Mouse (Mus musculus): ENCODE results near the gene Pdss1. TPM values are rescaled to one million over a fixed set of nuclear protein-coding genes. Genes with fewer than 3 reads are reported as not detected.
"Not testable (repeated sequence)": the region's sequence is repeated elsewhere in the genome, so short reads cannot be mapped to it uniquely, and the experiment has no call there.

The Pdss1 gene
- total and polyA plus RNA-seq, 2 experiments from 2014 or later: 15.5 to 22.5 TPM

- no peaks in the 10 kb centered on the region for H3K4me1 ChIP-seq (ENCODE audit: insufficient read depth, low read length)
- H3K27ac ChIP-seq: no peak overlapping the region
- no peaks in the 10 kb centered on the region for H3K36me3 ChIP-seq (ENCODE audit: insufficient read depth, low read length)
- 84% methylated on average over 7 of the region's 7 CpGs for WGBS
- no peak for ATAC-seq
- TF ChIP-seq CTCF (IDR thresholded peaks at IDR 0.05; ENCODE audit: low read depth): no peak
- no peak overlapping the region for H3K4me3 ChIP-seq (ENCODE audit: low read length)
- H3K4me2 ChIP-seq (ENCODE audit: low read depth, low read length): no peak overlapping the region
- DNase-seq (ENCODE audit: low spot score): no peak
- H3K9me3 ChIP-seq (ENCODE audit: low read length): no peaks in the 10 kb centered on the region
- H3K9ac ChIP-seq (replicated peaks; ENCODE audit: low read length): no peak overlapping the region
- H3K27me3 ChIP-seq (ENCODE audit: insufficient read depth, low read length): no peaks in the 10 kb centered on the region
Observed at GRCm38 (mm10) chr2:22866894-22867424, 28.4 kb upstream of the Pdss1 start.

GRCm38 (mm10) chr2:22873159-22873558 is 22.2 kb upstream of the Pdss1 start:
- Histone ChIP-seq H3K36me3 (ENCODE audit: insufficient read depth, low read length) (no peaks in the 10 kb centered on the region), H3K4me1 (ENCODE audit: insufficient read depth, low read length) (no peaks in the 10 kb centered on the region), H3K4me2 (ENCODE audit: low read depth, low read length) (no peak overlapping the region), H3K27me3 (ENCODE audit: insufficient read depth, low read length) (no peaks in the 10 kb centered on the region), H3K9ac (replicated peaks; ENCODE audit: low read length) (no peak overlapping the region), H3K9me3 (ENCODE audit: low read length) (no peaks in the 10 kb centered on the region), H3K27ac (no peak overlapping the region), H3K4me3 (ENCODE audit: low read length) (no peak overlapping the region)
- WGBS: 95% methylated on average over 1 of the region's 1 CpGs
- ATAC-seq (no peak), DNase-seq (ENCODE audit: low spot score) (no peak)
- no peak for TF ChIP-seq CTCF (IDR thresholded peaks at IDR 0.05; ENCODE audit: low read depth)

GRCm38 (mm10) chr2:22874628-22875027 is 20.7 kb upstream of the Pdss1 start:
- H3K4me2 ChIP-seq (ENCODE audit: low read depth, low read length): no peak overlapping the region
- DNase-seq (ENCODE audit: low spot score): no peak
- no peaks in the 10 kb centered on the region for H3K27me3 ChIP-seq (ENCODE audit: insufficient read depth, low read length)
- ATAC-seq: no peak
- no peak overlapping the region for H3K4me3 ChIP-seq (ENCODE audit: low read length)
- H3K36me3 ChIP-seq (ENCODE audit: insufficient read depth, low read length): no peaks in the 10 kb centered on the region
- H3K27ac ChIP-seq: no peak overlapping the region
- WGBS: 62% methylated on average over 10 of the region's 10 CpGs
- H3K9me3 ChIP-seq (ENCODE audit: low read length): no peaks in the 10 kb centered on the region
- no peak overlapping the region for H3K9ac ChIP-seq (replicated peaks; ENCODE audit: low read length)
- no peaks in the 10 kb centered on the region for H3K4me1 ChIP-seq (ENCODE audit: insufficient read depth, low read length)
- TF ChIP-seq CTCF (IDR thresholded peaks at IDR 0.05; ENCODE audit: low read depth): no peak

GRCm38 (mm10) chr2:22876614-22877013 is 18.7 kb upstream of the Pdss1 start:
- WGBS: 93% methylated on average over 3 of the region's 3 CpGs
- no peaks in the 10 kb centered on the region for H3K36me3 ChIP-seq (ENCODE audit: insufficient read depth, low read length)
- ATAC-seq (no peak), DNase-seq (ENCODE audit: low spot score) (no peak)
- H3K9ac ChIP-seq (replicated peaks; ENCODE audit: low read length): no peak overlapping the region
- no peaks in the 10 kb centered on the region for H3K9me3 ChIP-seq (ENCODE audit: low read length)
- no peak for TF ChIP-seq CTCF (IDR thresholded peaks at IDR 0.05; ENCODE audit: low read depth)
- H3K4me2 ChIP-seq (ENCODE audit: low read depth, low read length): no peak overlapping the region
- H3K27me3 ChIP-seq (ENCODE audit: insufficient read depth, low read length): no peaks in the 10 kb centered on the region
- H3K27ac ChIP-seq: no peak overlapping the region
- no peak overlapping the region for H3K4me3 ChIP-seq (ENCODE audit: low read length)
- no peaks in the 10 kb centered on the region for H3K4me1 ChIP-seq (ENCODE audit: insufficient read depth, low read length)

- no peak overlapping the region for H3K4me2 ChIP-seq (ENCODE audit: low read depth, low read length)
- no peaks in the 10 kb centered on the region for H3K4me1 ChIP-seq (ENCODE audit: insufficient read depth, low read length)
- no peak overlapping the region for H3K27ac ChIP-seq
- no peaks in the 10 kb centered on the region for H3K36me3 ChIP-seq (ENCODE audit: insufficient read depth, low read length)
- WGBS: 44% methylated on average over 1 of the region's 1 CpGs
- no peaks in the 10 kb centered on the region for H3K27me3 ChIP-seq (ENCODE audit: insufficient read depth, low read length)
- H3K9ac ChIP-seq (replicated peaks; ENCODE audit: low read length): no peak overlapping the region
- DNase-seq (ENCODE audit: low spot score) (no peak), ATAC-seq (no peak)
- H3K9me3 ChIP-seq (ENCODE audit: low read length): no peaks in the 10 kb centered on the region
- TF ChIP-seq CTCF (IDR thresholded peaks at IDR 0.05; ENCODE audit: low read depth): no peak
- H3K4me3 ChIP-seq (ENCODE audit: low read length): no peak overlapping the region
Observed at GRCm38 (mm10) chr2:22878781-22879180, 16.5 kb upstream of the Pdss1 start.

- H3K36me3 ChIP-seq (ENCODE audit: insufficient read depth, low read length); H3K9me3 ChIP-seq (ENCODE audit: low read length): not testable (repeated sequence)
- WGBS: 83% methylated on average over 3 of the region's 3 CpGs
Observed at GRCm38 (mm10) chr2:22880726-22881125, 14.6 kb upstream of the Pdss1 start.

GRCm38 (mm10) chr2:22894932-22895281 is 415 bp upstream of the Pdss1 start:
- DNase-seq (ENCODE audit: low spot score) (no peak), ATAC-seq (peak; percentile 24)
- no peak for TF ChIP-seq CTCF (IDR thresholded peaks at IDR 0.05; ENCODE audit: low read depth)
- 21% methylated on average over 9 of the region's 9 CpGs for WGBS
- peak overlapping the region; percentile 96 for H3K4me3 ChIP-seq (ENCODE audit: low read length)
- peak overlapping the region; percentile 77 for H3K9ac ChIP-seq (replicated peaks; ENCODE audit: low read length)
- peak overlapping the region; percentile 87 for H3K27ac ChIP-seq
- H3K27me3 ChIP-seq (ENCODE audit: insufficient read depth, low read length): no peaks in the 10 kb centered on the region
- H3K4me2 ChIP-seq (ENCODE audit: low read depth, low read length): peak overlapping the region; percentile 86
- no peaks in the 10 kb centered on the region for H3K9me3 ChIP-seq (ENCODE audit: low read length)
- no peaks in the 10 kb centered on the region for H3K4me1 ChIP-seq (ENCODE audit: insufficient read depth, low read length)
- H3K36me3 ChIP-seq (ENCODE audit: insufficient read depth, low read length): no peaks in the 10 kb centered on the region

More at GRCm38 (mm10) chr2:22880726-22881125, 14.6 kb upstream of the Pdss1 start:
- H3K4me1 ChIP-seq (ENCODE audit: insufficient read depth, low read length); DNase-seq (ENCODE audit: low spot score); H3K4me2 ChIP-seq (ENCODE audit: low read depth, low read length); H3K27me3 ChIP-seq (ENCODE audit: insufficient read depth, low read length); H3K4me3 ChIP-seq (ENCODE audit: low read length); H3K9ac ChIP-seq (replicated peaks; ENCODE audit: low read length); H3K27ac ChIP-seq; ATAC-seq: not testable (repeated sequence)

All from hindbrain, postnatal 0 days (tissue).